Mouse (Mus musculus): ENCODE data around the gene Cgnl1. TPM values are rescaled to one million over a fixed set of nuclear protein-coding genes. Genes with fewer than 3 reads are reported as not detected.
A peak's percentile ranks its signal among the peaks of the same experiment; 100 is the strongest.

Gene Cgnl1
- polyA plus RNA-seq, 1 experiment from 2014 or later, result 2.3 TPM

DNA sequence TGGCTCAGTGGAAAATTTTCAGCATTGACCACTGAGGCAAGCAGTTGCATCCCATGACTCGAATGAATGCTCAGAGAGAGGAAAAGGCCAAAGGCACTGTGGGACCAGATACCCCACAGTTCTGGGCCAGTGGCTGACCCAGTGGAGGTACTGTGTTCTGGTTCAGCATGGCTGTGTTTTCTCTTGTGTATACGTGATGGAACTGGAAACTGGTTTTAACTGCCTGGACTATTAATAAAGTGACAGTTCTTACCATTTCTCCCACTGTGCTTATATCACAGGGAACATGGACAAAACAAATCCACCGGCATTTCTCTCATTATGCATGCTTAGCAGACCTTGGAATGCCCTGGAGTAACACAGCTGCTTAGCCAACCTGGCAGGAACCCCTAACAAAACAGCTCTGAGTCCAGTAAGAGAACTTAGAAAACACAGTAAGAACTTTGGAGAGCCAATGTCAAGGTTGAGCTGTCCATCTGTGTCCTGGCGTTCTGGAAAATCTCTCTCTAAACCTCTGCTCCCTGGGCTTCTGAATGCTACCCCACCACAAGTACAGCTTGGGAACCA, 131.0 kb downstream of the Cgnl1 start:
- no peaks in the 10 kb centered on the region for H3K9me3 ChIP-seq (replicated peaks; ENCODE audit: control insufficient read depth, low read length)
- H3K4me1 ChIP-seq (ENCODE audit: control insufficient read depth, insufficient read depth, low read length), result no peaks in the 10 kb centered on the region; the same call in none of the 2 replicates
- H3K9ac ChIP-seq (ENCODE audit: low read length), result no peak overlapping the region
- DNase-seq (ENCODE audit: low spot score) (no peak), ATAC-seq (no peak)
- H3K4me2 ChIP-seq (ENCODE audit: low read length), result no peak overlapping the region
- no peaks in the 10 kb centered on the region for H3K36me3 ChIP-seq (ENCODE audit: control insufficient read depth, insufficient read depth, low read length)
- 75% methylated on average over 4 of the region's 4 CpGs for WGBS
- no peaks in the 10 kb centered on the region for H3K27me3 ChIP-seq (replicated peaks; ENCODE audit: control insufficient read depth, insufficient read depth, low read length)
- no peak overlapping the region for H3K27ac ChIP-seq (ENCODE audit: low read depth, low read length)
- no peak overlapping the region for H3K4me3 ChIP-seq (ENCODE audit: low read depth, low read length)

DNA sequence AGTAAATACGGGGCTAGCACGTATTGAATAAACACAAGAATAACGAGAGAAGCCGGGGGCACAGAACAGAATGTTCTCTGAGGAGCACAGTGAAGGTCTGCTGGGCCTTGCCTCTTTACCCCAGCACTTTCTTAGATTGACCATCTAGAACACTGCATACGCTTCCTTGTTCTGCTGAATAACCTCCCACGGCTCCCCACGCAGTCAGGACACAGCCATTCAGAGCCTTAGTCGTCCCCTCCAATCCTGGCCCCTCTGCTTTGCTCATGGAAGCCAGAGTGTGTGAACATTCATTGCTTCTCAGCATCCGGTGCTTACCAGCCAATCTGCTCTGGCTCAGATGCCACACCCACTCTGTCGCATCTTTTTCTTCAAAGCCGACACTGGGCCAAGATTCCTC, 133.2 kb downstream of the Cgnl1 start:
- no peak for DNase-seq (ENCODE audit: low spot score)
- H3K27me3 ChIP-seq (replicated peaks; ENCODE audit: control insufficient read depth, insufficient read depth, low read length), result no peaks in the 10 kb centered on the region
- H3K36me3 ChIP-seq (ENCODE audit: control insufficient read depth, insufficient read depth, low read length), result no peaks in the 10 kb centered on the region
- H3K4me3 ChIP-seq (ENCODE audit: low read depth, low read length), result no peak overlapping the region
- H3K9ac ChIP-seq (ENCODE audit: low read length), result no peak overlapping the region
- H3K4me2 ChIP-seq (ENCODE audit: low read length), result no peak overlapping the region
- H3K9me3 ChIP-seq (replicated peaks; ENCODE audit: control insufficient read depth, low read length), result no peaks in the 10 kb centered on the region; the same call in 1 of the 2 replicates
- ATAC-seq, result no peak
- H3K4me1 ChIP-seq (ENCODE audit: control insufficient read depth, insufficient read depth, low read length), result no peaks in the 10 kb centered on the region; the same call in none of the 2 replicates
- 62% methylated on average over 11 of the region's 11 CpGs for WGBS
- no peak overlapping the region for H3K27ac ChIP-seq (ENCODE audit: low read depth, low read length)

DNA sequence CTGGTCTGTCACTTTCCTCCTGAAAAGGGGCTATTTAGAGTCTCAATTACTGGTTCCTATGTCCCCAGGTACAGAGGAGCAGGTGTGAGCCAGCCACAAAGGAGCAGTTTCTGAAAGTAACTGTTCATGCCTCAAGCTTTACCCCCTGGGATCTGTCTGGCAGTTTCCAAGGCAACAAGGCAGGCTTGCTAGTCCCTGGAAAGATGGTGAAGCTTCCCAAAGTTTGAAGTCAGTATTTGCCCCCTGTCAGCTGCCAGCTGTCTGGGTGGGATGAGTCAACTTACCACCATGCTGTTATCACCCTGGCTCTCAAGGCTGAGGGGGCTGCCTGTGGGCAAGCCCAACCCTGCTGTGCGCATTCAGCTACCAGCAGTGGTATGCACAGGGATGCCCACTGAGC, 134.5 kb downstream of the Cgnl1 start:
- no peak; the same call in 1 of the 2 replicates for ATAC-seq
- H3K4me1 ChIP-seq (ENCODE audit: control insufficient read depth, insufficient read depth, low read length), result no peaks in the 10 kb centered on the region; the same call in none of the 2 replicates
- no peaks in the 10 kb centered on the region for H3K27me3 ChIP-seq (replicated peaks; ENCODE audit: control insufficient read depth, insufficient read depth, low read length)
- no peak overlapping the region for H3K27ac ChIP-seq (ENCODE audit: low read depth, low read length)
- WGBS, result 90% methylated on average over 1 of the region's 1 CpGs
- no peak overlapping the region for H3K9ac ChIP-seq (ENCODE audit: low read length)
- DNase-seq (ENCODE audit: low spot score), result peak; percentile 56
- no peak overlapping the region for H3K4me3 ChIP-seq (ENCODE audit: low read depth, low read length)
- no peak overlapping the region for H3K4me2 ChIP-seq (ENCODE audit: low read length)
- no peaks in the 10 kb centered on the region; the same call in 1 of the 2 replicates for H3K9me3 ChIP-seq (replicated peaks; ENCODE audit: control insufficient read depth, low read length)
- no peaks in the 10 kb centered on the region for H3K36me3 ChIP-seq (ENCODE audit: control insufficient read depth, insufficient read depth, low read length)

DNA sequence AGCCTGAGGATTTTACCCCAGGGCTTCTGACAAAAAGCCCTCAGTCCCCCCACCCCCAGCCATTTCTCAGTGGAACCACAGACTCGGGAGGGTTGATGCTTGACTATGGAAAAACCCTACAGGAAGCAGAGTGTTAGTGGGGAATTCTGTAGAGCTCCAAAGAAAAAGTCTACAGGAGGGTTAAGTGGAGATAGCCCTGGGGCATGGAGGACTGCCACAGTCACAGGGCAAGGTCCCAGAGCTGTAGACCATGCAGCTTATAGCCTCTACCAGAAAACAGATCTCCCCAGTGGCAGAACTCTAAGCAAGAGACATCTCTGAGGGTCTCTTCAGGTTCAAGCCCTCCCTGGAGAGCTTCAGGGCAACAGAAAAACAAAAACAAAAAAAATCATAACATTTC, 135.8 kb downstream of the Cgnl1 start:
- Histone ChIP-seq H3K9ac (ENCODE audit: low read length) (no peak overlapping the region), H3K27ac (ENCODE audit: low read depth, low read length) (no peak overlapping the region), H3K4me3 (ENCODE audit: low read depth, low read length) (no peak overlapping the region), H3K27me3 (replicated peaks; ENCODE audit: control insufficient read depth, insufficient read depth, low read length) (no peaks in the 10 kb centered on the region), H3K9me3 (replicated peaks; ENCODE audit: control insufficient read depth, low read length) (no peaks in the 10 kb centered on the region; the same call in 1 of the 2 replicates), H3K4me2 (ENCODE audit: low read length) (no peak overlapping the region), H3K36me3 (ENCODE audit: control insufficient read depth, insufficient read depth, low read length) (no peaks in the 10 kb centered on the region), H3K4me1 (ENCODE audit: control insufficient read depth, insufficient read depth, low read length) (no peaks in the 10 kb centered on the region; the same call in none of the 2 replicates)
- DNase-seq (ENCODE audit: low spot score) (no peak), ATAC-seq (no peak)
- WGBS, result 78% methylated on average over 1 of the region's 1 CpGs

DNA sequence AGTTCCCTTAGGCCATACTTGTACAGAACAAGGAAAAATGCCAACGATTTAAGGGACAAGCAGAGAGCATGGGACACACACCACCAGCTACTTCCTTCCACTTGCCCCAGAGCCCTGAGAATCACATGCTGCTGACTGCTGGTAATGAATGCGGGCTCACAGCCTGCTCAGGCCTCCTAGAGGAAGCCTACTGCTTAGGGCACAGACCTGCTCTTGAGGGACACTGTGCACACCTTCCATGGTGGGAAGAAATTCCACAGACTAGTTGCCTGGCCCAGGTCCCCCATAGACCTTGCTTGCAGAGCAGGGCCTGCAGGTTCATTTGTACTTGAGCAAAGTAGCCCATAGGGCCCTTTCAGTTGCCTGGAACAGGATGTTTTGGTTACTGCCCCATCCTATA, 136.5 kb downstream of the Cgnl1 start:
- H3K27ac ChIP-seq (ENCODE audit: low read depth, low read length), result no peak overlapping the region
- H3K9me3 ChIP-seq (replicated peaks; ENCODE audit: control insufficient read depth, low read length), result no peaks in the 10 kb centered on the region; the same call in 1 of the 2 replicates
- no peak overlapping the region for H3K4me2 ChIP-seq (ENCODE audit: low read length)
- H3K27me3 ChIP-seq (replicated peaks; ENCODE audit: control insufficient read depth, insufficient read depth, low read length), result no peaks in the 10 kb centered on the region
- no peak overlapping the region for H3K4me3 ChIP-seq (ENCODE audit: low read depth, low read length)
- ATAC-seq, result no peak
- no peaks in the 10 kb centered on the region; the same call in none of the 2 replicates for H3K4me1 ChIP-seq (ENCODE audit: control insufficient read depth, insufficient read depth, low read length)
- DNase-seq (ENCODE audit: low spot score), result no peak
- no peak overlapping the region for H3K9ac ChIP-seq (ENCODE audit: low read length)
- H3K36me3 ChIP-seq (ENCODE audit: control insufficient read depth, insufficient read depth, low read length), result no peaks in the 10 kb centered on the region
- 84% methylated on average over 2 of the region's 2 CpGs for WGBS

DNA sequence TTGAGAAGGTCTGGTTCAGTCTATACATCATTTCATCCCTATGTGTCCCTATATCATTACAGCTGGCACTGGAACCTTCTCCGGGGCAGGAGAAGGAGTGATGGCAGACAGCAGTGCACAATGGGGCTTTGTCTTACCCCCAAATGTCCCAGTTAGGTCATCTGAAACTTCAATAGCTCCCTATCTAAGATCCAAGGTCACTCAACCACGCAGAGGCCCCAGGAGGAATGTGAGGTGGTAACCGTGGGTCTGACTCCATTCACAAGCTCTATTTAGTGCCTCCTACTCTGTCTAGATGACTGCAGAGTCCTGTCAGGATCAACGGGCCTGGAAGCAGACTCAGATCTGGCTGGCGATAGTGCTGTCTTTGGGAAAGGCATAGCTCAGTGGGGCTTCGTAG, 142.5 kb downstream of the Cgnl1 start:
- H3K9ac ChIP-seq (ENCODE audit: low read length), result no peak overlapping the region
- no peak overlapping the region for H3K27ac ChIP-seq (ENCODE audit: low read depth, low read length)
- H3K4me1 ChIP-seq (ENCODE audit: control insufficient read depth, insufficient read depth, low read length), result no peaks in the 10 kb centered on the region
- no peak overlapping the region for H3K4me2 ChIP-seq (ENCODE audit: low read length)
- H3K4me3 ChIP-seq (ENCODE audit: low read depth, low read length), result no peak overlapping the region
- DNase-seq (ENCODE audit: low spot score) (no peak), ATAC-seq (no peak)
- H3K36me3 ChIP-seq (ENCODE audit: control insufficient read depth, insufficient read depth, low read length), result no peaks in the 10 kb centered on the region
- no peaks in the 10 kb centered on the region for H3K27me3 ChIP-seq (replicated peaks; ENCODE audit: control insufficient read depth, insufficient read depth, low read length)
- no peaks in the 10 kb centered on the region; the same call in 1 of the 2 replicates for H3K9me3 ChIP-seq (replicated peaks; ENCODE audit: control insufficient read depth, low read length)
- 50% methylated on average over 6 of the region's 6 CpGs for WGBS

DNA sequence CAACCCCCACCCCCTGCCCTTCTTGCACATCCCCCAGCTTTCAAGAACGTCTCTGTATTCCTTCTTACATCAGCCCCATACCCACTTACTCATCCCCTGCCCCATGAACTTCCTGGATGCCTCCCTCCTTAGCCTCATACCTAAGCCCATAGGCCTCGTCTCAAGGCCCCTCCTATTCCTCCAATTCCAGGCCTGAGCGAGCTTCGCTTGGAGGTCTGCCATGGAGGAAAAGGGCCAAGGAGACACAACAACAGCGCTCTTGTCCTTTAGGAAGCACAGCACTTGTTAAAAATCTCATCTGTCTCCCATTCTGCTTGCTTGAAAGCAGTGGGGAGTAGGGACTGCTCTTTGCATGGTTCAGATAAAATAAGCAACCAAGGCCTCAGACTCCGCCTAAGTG, 143.1 kb downstream of the Cgnl1 start:
- no peak overlapping the region for H3K27ac ChIP-seq (ENCODE audit: low read depth, low read length)
- H3K36me3 ChIP-seq (ENCODE audit: control insufficient read depth, insufficient read depth, low read length), result no peaks in the 10 kb centered on the region
- DNase-seq (ENCODE audit: low spot score) (no peak), ATAC-seq (no peak)
- no peaks in the 10 kb centered on the region for H3K9me3 ChIP-seq (replicated peaks; ENCODE audit: control insufficient read depth, low read length)
- no peak overlapping the region for H3K9ac ChIP-seq (ENCODE audit: low read length)
- H3K4me2 ChIP-seq (ENCODE audit: low read length), result no peak overlapping the region
- H3K4me1 ChIP-seq (ENCODE audit: control insufficient read depth, insufficient read depth, low read length), result no peaks in the 10 kb centered on the region
- no peak overlapping the region for H3K4me3 ChIP-seq (ENCODE audit: low read depth, low read length)
- no peaks in the 10 kb centered on the region for H3K27me3 ChIP-seq (replicated peaks; ENCODE audit: control insufficient read depth, insufficient read depth, low read length)
- 71% methylated on average over 6 of the region's 6 CpGs for WGBS

DNA sequence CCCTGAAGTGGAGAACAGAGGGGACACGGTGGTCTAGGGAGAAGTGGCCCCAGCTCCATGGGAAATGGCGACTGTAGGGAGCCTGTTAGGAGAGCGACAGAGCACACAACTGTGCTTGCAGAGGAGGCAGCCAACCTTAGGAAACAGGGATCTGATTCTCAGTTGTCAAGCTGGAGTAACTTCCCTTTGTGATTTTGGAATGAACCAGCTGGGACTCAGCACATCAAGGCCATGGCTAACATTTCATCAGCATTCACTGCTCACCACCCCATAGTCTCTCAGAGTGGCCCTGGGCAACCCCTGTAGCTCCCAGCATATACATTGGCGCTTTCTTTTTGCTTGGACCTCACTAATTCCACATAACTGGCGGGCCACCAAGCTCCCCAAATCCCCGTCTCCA, 145.4 kb downstream of the Cgnl1 start:
- DNase-seq (ENCODE audit: low spot score) (no peak), ATAC-seq (no peak)
- no peaks in the 10 kb centered on the region for H3K4me1 ChIP-seq (ENCODE audit: control insufficient read depth, insufficient read depth, low read length)
- H3K36me3 ChIP-seq (ENCODE audit: control insufficient read depth, insufficient read depth, low read length), result no peaks in the 10 kb centered on the region
- no peak overlapping the region for H3K9ac ChIP-seq (ENCODE audit: low read length)
- no peak overlapping the region for H3K4me3 ChIP-seq (ENCODE audit: low read depth, low read length)
- H3K27ac ChIP-seq (ENCODE audit: low read depth, low read length), result no peak overlapping the region
- H3K27me3 ChIP-seq (replicated peaks; ENCODE audit: control insufficient read depth, insufficient read depth, low read length), result no peaks in the 10 kb centered on the region
- 86% methylated on average over 6 of the region's 6 CpGs for WGBS
- H3K4me2 ChIP-seq (ENCODE audit: low read length), result no peak overlapping the region
- no peaks in the 10 kb centered on the region for H3K9me3 ChIP-seq (replicated peaks; ENCODE audit: control insufficient read depth, low read length)

DNA sequence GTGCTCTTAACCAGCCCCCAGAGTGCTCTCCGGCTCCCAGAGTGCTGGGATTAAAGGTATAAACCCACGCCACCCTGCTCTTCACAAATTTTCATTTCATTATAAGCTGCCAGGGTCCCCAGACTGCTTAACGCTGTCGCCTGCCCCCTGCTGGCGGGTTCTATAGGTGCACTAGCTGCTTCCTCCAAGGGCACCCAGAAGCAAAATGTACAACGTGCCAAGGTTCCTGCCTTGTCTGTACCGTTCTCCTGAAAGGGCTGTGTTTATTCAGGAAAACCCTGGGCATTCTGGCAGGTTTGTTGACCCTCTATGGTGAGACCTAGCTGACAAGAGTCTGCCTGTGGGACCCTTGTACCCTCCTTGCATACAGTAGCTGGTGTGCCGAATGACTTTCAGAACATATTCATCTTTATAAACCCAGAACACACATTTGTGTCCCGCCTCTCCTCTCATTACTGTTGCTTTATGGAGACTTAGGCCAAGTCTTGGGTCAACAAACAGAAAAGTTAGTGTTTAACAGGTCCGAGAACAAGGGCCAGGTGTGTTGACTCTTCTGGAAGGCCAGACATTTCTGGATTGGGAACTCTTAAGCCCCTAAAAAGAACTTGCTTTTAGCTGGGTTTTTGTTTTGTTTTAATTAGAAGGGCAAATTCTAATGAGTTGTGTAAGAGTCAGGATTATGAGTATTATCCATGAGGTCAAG, 146.5 kb downstream of the Cgnl1 start:
- DNase-seq (ENCODE audit: low spot score) (peak; percentile 59), ATAC-seq (no peak)
- WGBS, result 52% methylated on average over 10 of the region's 10 CpGs

More for the DNA sequence above, 146.5 kb downstream of the Cgnl1 start:
- Histone ChIP-seq H3K4me2 (ENCODE audit: low read length) (no peak overlapping the region), H3K9ac (ENCODE audit: low read length) (no peak overlapping the region), H3K9me3 (replicated peaks; ENCODE audit: control insufficient read depth, low read length) (no peaks in the 10 kb centered on the region), H3K4me3 (ENCODE audit: low read depth, low read length) (no peak overlapping the region), H3K36me3 (ENCODE audit: control insufficient read depth, insufficient read depth, low read length) (no peaks in the 10 kb centered on the region), H3K27ac (ENCODE audit: low read depth, low read length) (no peak overlapping the region), H3K4me1 (ENCODE audit: control insufficient read depth, insufficient read depth, low read length) (no peaks in the 10 kb centered on the region), H3K27me3 (replicated peaks; ENCODE audit: control insufficient read depth, insufficient read depth, low read length) (no peaks in the 10 kb centered on the region)

Measured in forebrain, embryonic 14.5 days (tissue).